Mouse (Mus musculus) liver, embryonic 18 days (tissue): ENCODE results near the gene Arid1a. TPM values are rescaled to one million over a fixed set of nuclear protein-coding genes. Genes with fewer than 3 reads are reported as not detected.

ENCODE experiments used
- polyA plus RNA-seq: library from polyadenylated mRNA; depleted of rRNA; stranded (reverse); fragments of >200 nt; gene quantifications from 2 replicates; pipeline ENCODE4 v1.2.3, GENCODE M21; 2012; rRNA removed

Arid1a gene
- polyA plus RNA-seq, result 7.2 and 10.5 TPM in 2 replicates

DNA sequence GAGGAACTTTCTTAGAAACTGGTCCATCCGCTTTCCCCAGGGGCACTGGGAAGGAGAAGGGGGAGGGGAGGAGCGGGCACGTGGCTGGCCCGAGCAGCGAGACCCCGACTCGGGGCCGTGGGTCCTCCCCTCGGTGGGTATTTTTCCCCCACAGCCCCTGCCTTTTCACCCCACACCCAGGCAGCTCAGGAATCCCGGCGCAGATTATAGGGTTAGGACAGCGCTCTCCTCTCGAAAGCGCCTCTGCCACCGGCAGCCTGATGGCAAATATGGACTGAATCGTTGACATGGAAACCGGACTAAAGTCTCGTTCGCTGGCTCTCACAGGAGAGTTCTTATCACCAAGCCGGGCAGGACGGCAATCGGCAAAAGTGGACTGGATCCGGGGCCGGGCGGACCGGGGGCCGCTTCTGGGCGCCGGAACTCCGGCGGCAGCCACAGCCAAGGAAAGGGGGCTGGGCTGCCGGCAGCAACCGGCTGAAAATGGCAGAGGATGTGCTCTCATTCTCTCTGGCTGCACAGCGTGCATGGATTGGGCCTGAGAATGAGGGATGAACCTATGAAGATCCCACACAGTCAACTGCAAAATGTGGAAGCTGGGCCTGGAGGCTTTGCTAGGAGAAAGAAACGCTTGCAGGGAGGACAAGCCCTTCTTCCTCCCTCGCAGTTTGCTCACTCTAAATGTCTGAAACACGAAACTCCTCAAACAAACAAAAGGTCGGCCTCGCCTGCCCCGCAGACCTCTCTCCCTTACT lies at the start of gene Arid1a:
Gene Arid1a (minus strand): TSS at position 256 of the 755 bp plus-strand sequence.

DNA sequence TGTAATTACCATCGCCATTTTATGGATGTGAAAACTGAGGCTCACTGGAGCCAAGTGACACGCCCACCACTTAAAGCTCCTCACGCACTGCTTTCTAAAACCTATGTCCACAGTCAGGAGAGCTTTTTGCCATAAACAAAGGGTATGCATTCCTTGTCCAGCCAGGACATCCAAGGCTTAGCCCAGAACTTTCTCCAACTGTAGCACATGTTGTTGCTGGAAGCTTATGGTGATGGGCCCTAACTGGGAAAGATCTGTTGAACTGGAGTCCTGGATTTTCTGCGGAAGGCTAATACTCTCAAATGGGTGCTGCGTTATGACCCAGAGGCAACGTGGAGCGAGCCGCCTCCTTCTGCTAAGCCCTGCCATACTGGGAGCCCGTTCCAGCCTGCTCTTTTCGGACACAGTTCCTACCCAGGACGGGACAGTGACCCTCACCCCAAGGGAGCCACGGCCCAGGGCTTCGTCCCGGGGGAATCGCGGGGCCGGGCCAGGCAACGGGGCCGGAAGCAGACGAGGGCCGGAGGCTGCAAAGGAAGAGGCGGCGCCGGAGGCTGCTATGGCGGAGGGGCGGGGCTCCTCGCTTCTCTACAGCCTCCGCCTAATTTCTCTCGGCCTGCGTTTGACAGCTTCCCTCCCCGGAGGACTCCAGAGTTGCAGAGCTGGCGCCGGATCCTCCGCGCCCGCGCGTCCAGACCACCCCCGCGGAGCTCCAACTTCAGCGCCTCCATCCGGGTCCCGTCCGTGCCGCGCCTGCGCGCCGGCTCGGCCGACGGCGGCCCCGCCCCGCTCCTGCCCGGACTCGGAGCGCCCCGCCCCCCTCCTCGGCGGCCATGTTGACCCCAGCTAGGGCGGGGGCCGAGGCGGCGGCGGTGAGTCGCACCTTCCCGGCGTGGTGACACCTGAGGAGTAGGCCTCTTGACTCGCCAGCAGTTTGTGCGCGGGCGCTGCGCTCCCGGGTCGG lies 84.4 kb downstream of the Arid1a start, which contains the start of gene Pigv:
Gene Pigv (minus strand): TSS at position 767 of the 964 bp plus-strand sequence.

DNA sequence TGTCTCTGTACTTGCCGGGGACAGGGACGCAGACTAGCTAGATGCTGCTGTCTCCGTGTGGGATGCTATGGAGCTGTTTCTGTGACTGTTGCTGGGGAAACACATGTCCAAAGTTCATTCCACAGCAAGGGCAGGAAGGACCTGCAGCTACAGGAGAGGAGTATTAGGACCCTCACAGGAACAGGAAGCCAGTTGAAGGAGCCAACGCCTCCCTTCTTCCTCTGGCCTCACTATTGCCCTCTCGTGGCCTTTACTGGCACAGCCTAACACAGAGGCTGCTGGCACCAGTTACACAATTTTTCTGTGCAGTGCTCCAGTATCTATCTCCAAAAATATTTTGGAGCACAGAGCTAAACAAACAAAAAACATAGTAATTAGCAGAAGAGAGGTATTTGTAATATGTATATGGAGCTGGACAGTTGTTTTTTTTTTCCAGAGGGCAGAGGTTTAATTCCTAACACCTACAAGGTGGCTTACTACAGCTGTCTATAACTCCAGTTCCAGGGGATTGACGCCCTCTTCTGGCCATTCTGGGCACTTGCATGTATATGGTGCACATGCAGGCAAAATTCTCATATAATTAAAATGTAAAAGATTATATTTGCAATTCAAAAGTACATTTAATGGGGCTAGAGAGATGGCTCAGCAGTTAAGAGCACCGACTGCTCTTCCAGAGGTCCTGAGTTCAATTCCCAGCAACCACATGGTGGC lies 106.4 kb downstream of the Arid1a start, which contains the start of gene Zdhhc18:
Gene Zdhhc18 (minus strand): TSS at position 166 of the 711 bp plus-strand sequence.

Other genes starting within 250 kb of the Arid1a start
- 2.4 and 2.5 TPM in 2 replicates for gene Kdf1, start 237.8 kb downstream of the Arid1a start, polyA plus RNA-seq
- 84.1 and 85.0 TPM in 2 replicates for gene Nudc, start 210.8 kb downstream of the Arid1a start, polyA plus RNA-seq
- gene Nr0b2, start 203.4 kb downstream of the Arid1a start, polyA plus RNA-seq, result 2.6 and 4.5 TPM in 2 replicates
- 3.1 and 4.1 TPM in 2 replicates for gene Gpatch3, start 182.0 kb downstream of the Arid1a start, polyA plus RNA-seq
- gene Gpn2, start 172.4 kb downstream of the Arid1a start, polyA plus RNA-seq, result 12.9 and 13.8 TPM in 2 replicates
- gene Sfn, start 154.6 kb downstream of the Arid1a start, polyA plus RNA-seq, result 0.66 and 0.82 TPM in 2 replicates
- 5.1 and 6.3 TPM in 2 replicates for gene Zdhhc18, start 106.6 kb downstream of the Arid1a start, polyA plus RNA-seq
- gene Pigv, start 84.1 kb downstream of the Arid1a start, polyA plus RNA-seq, result 4.6 and 5.1 TPM in 2 replicates
- gene Rps6ka1, start 131.0 kb upstream of the Arid1a start, polyA plus RNA-seq, result 26.8 and 32.6 TPM in 2 replicates
- 189 and 209 TPM in 2 replicates for gene Hmgn2, start 211.9 kb upstream of the Arid1a start, polyA plus RNA-seq
- 13.7 and 17.0 TPM in 2 replicates for gene Dhdds, start 244.1 kb upstream of the Arid1a start, polyA plus RNA-seq